Mouse (Mus musculus) adrenal gland, adult (tissue): ENCODE measurements around the gene Dazap2.

Experiments used
- DNase-seq, 2 experiments: peaks; one replicate each; pipeline ENCODE4 v3.0.0; 2022 to 2023; ENCODE audit warnings: low spot score in 1 of 2; ENCODE audit not compliant: inconsistent age in 2 of 2

The Dazap2 gene

GRCm38 (mm10) chr15:100636700-100637501, 21.8 kb downstream of the Dazap2 start, which contains the start of gene Smagp:
TSS of gene Smagp (minus strand) at chr15:100636940.
- peak; percentile 72 to 89 for DNase-seq

- DNase-seq = peak; percentile 74 to 87
These were observed 22.5 kb downstream of the Dazap2 start for GRCm38 (mm10) chr15:100637661-100638060.

DNA sequence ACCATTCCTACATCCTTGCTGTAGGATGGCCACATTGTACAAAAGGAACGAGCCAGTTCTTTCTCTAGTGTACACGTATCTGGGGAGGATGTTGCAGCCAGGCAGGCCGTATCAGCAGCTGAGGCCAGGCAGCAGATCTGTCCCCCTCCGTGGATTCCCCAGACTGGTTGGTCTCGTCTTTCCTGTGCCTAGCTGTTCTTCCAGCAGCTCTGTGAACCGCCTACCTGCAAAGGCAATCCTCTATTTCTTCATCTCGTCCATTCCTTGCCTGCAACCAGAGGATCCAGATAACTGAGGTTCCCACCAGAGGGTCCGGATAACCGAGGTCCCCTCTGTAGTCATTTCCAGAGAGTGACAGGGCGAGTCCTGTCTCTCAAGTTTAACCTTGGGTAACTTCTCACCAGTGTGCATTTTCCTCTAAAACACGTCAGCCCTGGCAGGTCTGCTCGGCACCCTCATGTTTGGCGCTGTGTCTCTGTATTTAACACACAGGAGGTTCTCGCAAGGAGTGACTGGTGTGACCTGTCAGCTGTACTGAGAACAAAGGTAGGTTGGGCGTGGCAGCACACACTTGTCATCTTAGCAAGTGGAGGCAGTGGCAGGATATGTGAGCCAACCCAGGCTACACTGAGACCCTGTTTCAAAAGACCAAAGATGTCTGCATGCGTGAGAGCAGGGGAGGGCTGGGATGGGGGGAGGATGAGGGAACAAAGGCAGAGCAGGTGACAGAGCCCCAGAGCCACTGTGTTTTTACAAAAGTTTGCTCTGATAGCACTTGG, 25.0 kb downstream of the Dazap2 start:
- DNase-seq = no peak

DNA sequence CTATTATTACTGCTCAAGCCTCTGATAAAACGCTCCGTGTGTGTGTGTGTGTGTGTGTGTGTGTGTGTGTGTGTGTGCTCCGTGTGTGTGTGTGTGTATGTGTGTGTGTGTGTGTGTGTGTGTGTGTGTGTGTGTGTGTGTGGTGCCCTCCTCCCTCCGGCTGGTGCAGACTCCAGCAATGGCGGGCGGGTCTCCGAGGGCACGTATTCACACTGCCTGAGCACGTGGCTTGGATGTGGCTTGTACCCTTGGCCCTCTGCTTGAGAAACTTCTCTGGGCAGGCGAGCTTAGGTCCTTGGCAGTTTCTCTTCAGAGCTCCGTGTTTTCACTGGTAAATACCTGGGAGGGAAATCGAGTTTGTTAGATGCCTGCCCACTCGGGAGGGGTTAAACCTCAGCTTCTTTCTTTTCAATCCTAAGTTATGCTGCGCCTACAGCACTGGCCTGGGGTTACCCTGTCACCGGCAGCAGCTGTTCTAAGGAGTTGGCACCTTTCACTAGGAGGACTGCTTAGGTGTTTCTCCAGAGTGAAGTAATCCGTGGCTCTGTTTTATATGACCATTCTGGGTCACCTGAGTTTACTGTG, 26.2 kb downstream of the Dazap2 start:
- DNase-seq = no peak

DNA sequence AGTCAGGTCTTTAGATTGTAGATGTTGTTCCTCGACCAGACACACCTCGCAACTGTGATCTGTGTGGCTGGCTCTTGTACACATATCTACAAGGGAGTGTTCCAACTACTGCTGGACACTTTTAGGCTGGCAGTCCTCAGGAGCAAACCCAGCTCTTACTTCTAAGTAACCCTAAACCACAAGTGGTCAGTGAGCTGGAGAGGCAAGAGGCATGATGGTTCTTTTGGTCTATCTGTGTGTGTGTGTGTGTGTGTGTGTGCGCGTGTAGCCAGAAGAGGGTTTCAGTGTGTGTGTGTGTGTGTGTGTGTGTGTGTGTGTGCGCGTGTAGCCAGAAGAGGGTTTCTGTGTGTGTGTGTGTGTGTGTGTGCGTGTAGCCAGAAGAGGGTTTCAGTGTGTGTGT, 27.3 kb downstream of the Dazap2 start:
- DNase-seq = no peak

GRCm38 (mm10) chr15:100646161-100646560, 31.0 kb downstream of the Dazap2 start:
- DNase-seq = no peak

- no peak for DNase-seq
These were observed 35.0 kb downstream of the Dazap2 start for GRCm38 (mm10) chr15:100650111-100650510.

- no peak for DNase-seq
These were observed 36.5 kb downstream of the Dazap2 start for GRCm38 (mm10) chr15:100651610-100652009.

- no peak for DNase-seq
These were observed 39.1 kb downstream of the Dazap2 start for GRCm38 (mm10) chr15:100654271-100654670.

GRCm38 (mm10) chr15:100655201-100655600, 40.1 kb downstream of the Dazap2 start:
- DNase-seq = no peak

GRCm38 (mm10) chr15:100660306-100660705, 45.2 kb downstream of the Dazap2 start:
- DNase-seq = peak; percentile 63 to 81

DNA sequence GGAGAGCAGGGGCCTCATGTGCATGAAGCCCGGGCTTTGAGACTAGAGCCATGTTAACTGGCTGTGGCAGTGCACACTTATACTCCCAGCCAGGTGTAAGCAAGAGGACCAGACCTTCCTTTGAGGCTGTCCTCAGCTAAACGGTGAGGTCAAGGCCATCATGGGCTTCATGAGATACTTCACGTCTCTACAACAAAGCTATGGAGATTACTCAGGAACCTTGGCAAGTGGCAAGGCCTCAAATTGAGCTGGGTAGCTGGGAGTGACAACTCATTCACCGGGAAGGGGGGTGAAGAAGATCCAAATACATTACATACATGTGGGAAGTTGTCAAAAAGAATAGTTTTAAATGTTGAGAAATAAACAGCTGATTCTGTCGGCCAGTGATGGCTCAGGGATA, 45.7 kb downstream of the Dazap2 start:
- DNase-seq = peak in 1 of 2 experiments; percentile 71

DNA sequence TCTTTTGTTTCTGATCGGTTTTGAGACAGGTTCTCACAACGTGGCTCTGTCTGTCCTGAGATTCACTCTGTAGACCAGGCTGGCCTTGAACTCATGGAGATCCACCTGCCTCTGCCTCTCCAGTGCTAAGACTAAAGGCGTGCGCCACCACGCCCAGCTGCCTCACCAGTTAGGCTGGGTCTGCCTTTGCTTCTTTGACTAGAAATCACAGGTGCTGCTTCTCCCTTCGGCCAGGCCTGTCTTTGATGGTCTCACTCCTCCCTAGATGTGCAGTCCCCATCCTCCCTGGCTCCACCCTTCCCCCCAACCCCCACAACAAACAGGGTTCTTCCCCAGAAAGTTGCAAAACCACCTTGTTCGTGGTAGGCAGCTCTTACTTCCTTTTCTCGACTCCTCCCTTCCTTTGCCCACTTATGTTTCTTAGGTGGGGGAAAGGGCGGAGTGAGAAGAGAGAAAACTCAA, 49.7 kb downstream of the Dazap2 start:
- no peak for DNase-seq

- no peak for DNase-seq
These were observed 50.5 kb downstream of the Dazap2 start for GRCm38 (mm10) chr15:100665411-100666218.

- DNase-seq = no peak
These were observed 51.1 kb downstream of the Dazap2 start for GRCm38 (mm10) chr15:100666219-100666696.

GRCm38 (mm10) chr15:100666851-100667250, 51.7 kb downstream of the Dazap2 start:
- no peak for DNase-seq

DNA sequence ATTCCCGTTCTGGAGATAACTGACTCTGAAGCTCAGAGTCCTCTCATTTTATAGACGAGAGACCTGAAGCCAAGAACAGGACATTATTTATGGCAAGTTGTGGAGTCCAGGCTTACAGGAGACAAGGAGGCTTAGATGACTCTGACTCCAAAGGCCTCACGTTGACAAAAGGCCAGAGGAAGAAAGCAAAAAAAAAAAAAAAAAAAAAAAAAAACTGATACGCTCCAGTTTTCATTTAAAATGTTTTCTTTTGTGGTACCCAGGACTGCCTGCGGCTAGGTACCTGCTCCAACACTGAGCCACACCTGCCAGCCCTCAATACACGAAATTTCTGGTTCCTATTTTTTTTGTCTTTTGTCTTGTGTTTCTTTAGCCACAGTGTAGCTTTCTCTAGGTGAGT, 52.3 kb downstream of the Dazap2 start:
- no peak for DNase-seq

DNA sequence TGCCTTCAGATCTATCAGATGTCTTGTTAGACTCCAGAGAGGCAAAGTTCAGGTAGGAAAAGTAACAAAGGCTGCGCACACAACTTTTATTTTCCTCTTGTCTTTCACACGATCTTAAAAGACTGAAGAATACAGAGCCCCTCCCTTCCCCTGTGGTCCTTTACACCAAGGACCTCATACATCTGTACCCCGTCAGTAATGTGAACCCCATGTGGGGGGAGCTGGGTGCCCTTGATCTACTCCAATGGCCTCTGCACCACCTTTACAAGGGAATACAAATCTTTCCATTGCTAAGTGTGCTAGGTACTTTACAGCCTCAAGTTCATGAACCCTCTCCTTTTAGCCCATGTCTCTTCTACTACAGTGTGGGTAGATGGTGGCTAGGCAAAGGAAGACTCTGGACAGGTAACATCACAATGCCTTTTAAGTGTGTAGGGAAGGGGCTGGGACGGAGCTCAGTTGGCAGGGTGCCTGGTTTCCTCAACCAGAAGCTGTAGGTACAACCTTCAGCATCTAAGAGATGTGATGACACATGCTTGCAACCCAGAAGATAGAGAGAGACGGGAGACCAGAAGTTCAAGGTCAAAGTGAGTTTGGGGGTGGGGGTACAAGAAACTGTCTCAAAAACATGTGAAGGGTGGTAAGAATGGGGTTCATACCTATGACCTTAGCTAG, 52.9 kb downstream of the Dazap2 start:
- DNase-seq = no peak

DNA sequence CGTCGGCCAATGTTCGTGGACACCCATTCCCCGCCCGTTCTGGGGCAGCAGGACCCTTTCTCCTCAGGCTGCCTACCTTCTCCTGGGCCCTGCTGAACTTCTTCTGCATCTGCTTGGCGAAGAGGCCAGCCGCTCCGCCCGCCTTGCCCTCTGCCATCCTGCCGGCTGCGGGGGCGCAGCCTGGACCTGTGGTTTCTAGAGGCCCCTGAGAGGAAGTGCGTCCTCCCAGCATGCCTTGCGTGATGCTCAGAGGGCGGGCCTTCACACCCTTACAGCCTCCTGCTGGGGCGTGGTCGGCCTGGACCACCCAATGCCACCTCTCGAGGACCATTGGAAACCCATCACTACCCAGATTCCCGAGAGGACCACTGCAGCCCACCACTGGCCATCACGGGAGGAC, 54.2 kb downstream of the Dazap2 start, which contains the start of gene Bin2:
Bin2 (minus strand) TSS at position 217 of the 400 bp plus-strand sequence.
- peak in 1 of 2 experiments; percentile 54 for DNase-seq

- no peak for DNase-seq
These were observed 54.9 kb downstream of the Dazap2 start for GRCm38 (mm10) chr15:100670004-100670403.
